Mouse (Mus musculus): ENCODE measurements around the gene Nostrin.

DNA sequence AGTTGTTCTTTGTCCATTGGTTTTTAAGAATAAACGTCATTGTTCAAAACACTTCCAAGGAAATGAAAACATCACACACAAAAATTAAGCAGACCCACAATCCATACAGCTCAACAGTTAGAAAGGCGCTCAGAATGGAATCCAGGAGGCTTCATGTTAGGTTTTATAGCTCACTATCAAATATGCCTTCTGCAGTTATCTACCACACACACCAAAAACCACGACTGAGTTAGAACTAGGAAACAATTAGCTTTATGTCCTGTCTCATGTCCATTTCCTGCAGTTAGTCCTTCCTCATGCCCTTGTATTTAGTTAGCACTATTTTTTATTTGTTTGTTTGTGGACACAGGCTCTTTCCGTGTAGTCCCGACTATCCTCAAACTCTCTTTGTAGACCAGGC is 55.5 kb downstream of the Nostrin start:
- TF ChIP-seq POLR2A (IDR thresholded peaks at IDR 0.05; ENCODE audit: low read depth, low read length) (no peak), ZNF384 (IDR thresholded peaks at IDR 0.05; ENCODE audit: low read depth, low read length) (no peak), TCF12 (IDR thresholded peaks at IDR 0.05; ENCODE audit: low read depth, low read length) (no peak), UBTF (IDR thresholded peaks at IDR 0.05; ENCODE audit: low read depth, low read length) (no peak), ZKSCAN1 (IDR thresholded peaks at IDR 0.05; ENCODE audit: borderline replicate concordance, low read depth, low read length) (no peak), USF1 (IDR thresholded peaks at IDR 0.05; ENCODE audit: low read depth, low read length) (no peak), CTCF (conservative IDR thresholded peaks at IDR 0.05 in 1 of 2, IDR thresholded peaks at IDR 0.05 in 1 of 2; ENCODE audit: low read depth in 2 of 2, low read length in 2 of 2) (no peak), EP300 (IDR thresholded peaks at IDR 0.05; ENCODE audit: low read length) (no peak), NELFE (IDR thresholded peaks at IDR 0.05; ENCODE audit: low read depth, low read length) (no peak), CHD2 (IDR thresholded peaks at IDR 0.05; ENCODE audit: low read length) (no peak), ZC3H11A (IDR thresholded peaks at IDR 0.05; ENCODE audit: low read depth, low read length) (no peak), ETS1 (conservative IDR thresholded peaks at IDR 0.05; ENCODE audit: low read depth, low read length) (no peak), ELF1 (IDR thresholded peaks at IDR 0.05; ENCODE audit: low read depth, low read length) (no peak), CHD1 (IDR thresholded peaks at IDR 0.05; ENCODE audit: low read depth, low read length) (no peak)

Measured in CH12.LX (cell line).